Mouse (Mus musculus) C3H10T1/2 (cell line): ENCODE data around the gene Ptcd1. TPM values are rescaled to one million over a fixed set of nuclear protein-coding genes. Genes with fewer than 3 reads are reported as not detected.

Source experiments
- polyA plus RNA-seq, 2 experiments: library from polyadenylated mRNA; unstranded; fragments of >200 nt; fragmentation: generic; extraction: Trizol; gene quantifications; one replicate each; pipeline ENCODE4 v1.2.1; 2012; ENCODE audit warnings: missing spikeins in 2 of 2

The Ptcd1 gene
- polyA plus RNA-seq = 10 to 100 TPM in 1 of 2 experiments, 1 to 10 TPM in 1; 7.3 to 15.8 TPM

GRCm38 (mm10) chr5:145166536-145167305 lies at the start of gene Ptcd1, which contains the start of gene Cpsf4:
Ptcd1 (minus strand) TSS chr5:145167108.
Cpsf4 (plus strand) TSS chr5:145167213.

GRCm38 (mm10) chr5:145203936-145204691 lies 37.2 kb upstream of the Ptcd1 start, which contains the start of gene Zkscan5:
Zkscan5 (plus strand) TSS chr5:145204562.

GRCm38 (mm10) chr5:145201321-145201991 lies 34.5 kb upstream of the Ptcd1 start, which contains the start of gene Zkscan14:
Zkscan14 (minus strand) TSS chr5:145201868.

DNA sequence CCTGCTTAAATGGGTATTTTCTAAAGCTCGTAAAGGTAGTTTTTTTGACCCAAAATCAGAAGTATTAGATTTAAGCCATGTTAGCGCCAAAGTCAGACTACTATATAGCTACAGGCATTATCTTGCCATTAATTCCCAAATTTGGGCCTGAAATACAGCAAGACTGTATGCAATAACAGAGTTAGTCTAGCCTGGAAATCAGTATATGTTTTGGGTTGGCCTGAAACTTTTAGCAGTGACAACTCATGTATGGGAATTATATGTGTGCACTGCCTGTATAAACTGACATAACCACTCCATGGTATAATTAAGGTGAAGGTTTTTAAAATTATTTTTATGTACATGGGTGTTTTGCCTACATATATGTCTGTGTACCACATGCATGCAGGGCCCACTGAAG lies 25.1 kb upstream of the Ptcd1 start, which contains the start of gene Atp5j2:
TSS of gene Atp5j2 (minus strand) at position 101 of the 400 bp plus-strand sequence.

DNA sequence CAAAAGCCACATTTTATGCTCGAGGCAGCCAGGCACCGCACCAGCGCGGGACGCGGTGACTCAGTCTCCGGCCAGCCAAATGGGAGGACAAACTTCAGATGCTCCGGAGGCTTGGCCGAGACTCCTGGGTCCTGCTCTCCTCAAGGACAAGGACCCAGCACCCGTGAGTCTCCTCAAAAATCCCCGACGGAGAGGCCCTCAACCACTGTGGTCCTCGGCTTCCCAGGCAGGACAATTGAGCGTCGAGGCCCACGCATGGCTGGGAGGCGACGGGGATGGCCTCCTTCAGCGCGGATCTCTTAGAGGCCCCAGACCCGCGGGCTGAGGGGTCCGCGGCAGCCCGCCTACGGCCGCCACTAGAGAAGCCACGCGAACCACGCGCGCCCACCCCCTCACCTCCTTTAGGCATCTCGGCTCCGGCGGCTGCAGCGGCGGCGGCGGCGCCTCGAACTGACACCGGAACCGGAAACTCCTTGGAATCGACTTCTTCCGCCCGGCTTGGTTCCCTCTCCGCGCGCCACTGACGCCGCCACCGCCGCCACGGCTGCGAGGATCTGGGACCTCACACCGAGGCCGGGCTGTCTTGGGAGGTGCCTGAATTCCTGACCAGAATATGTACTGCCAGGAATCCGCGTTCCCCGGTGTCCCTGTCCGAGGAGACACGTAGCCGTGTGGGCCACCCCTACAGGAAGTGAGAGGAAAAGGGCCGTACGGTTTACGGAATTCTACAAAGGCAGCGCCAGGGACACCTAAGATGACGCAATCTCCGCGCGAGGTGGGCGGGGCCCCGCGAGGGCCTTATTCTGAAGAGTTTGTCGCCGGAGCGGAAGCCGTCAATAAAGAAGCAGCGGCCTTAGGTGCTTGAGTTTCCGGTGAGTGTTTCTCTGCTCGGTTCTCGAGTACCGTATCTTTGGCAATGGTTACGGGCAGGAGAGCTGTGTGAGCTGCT lies 27.1 kb downstream of the Ptcd1 start, which contains the start of the genes Pdap1 and Bud31:
TSS of gene Pdap1 (minus strand) at position 668 of the 949 bp plus-strand sequence.
TSS of gene Bud31 (plus strand) at position 792 of the 949 bp plus-strand sequence.

GRCm38 (mm10) chr5:145114071-145114605 lies 52.8 kb downstream of the Ptcd1 start, which contains the start of gene Arpc1b:
Arpc1b (plus strand) TSS chr5:145114215.

Other genes with a start within 250 kb of the Ptcd1 start
- 10 to 100 TPM; 11.1 to 21.7 TPM for gene Smurf1, start 201.3 kb downstream of the Ptcd1 start, polyA plus RNA-seq
- gene Gm4871, start 134.4 kb downstream of the Ptcd1 start, polyA plus RNA-seq = not detected
- not detected for gene 1700018F24Rik, start 124.1 kb downstream of the Ptcd1 start, polyA plus RNA-seq
- gene Arpc1a, start 83.3 kb downstream of the Ptcd1 start, polyA plus RNA-seq = 100 to 1,000 TPM in 1 of 2 experiments, 10 to 100 TPM in 1; 82.0 to 163 TPM
- not detected for gene Kpna7, start 83.1 kb downstream of the Ptcd1 start, polyA plus RNA-seq
- gene Arpc1b, start 52.9 kb downstream of the Ptcd1 start, polyA plus RNA-seq = 100 to 1,000 TPM; 214 to 895 TPM
- 10 to 100 TPM; 75.8 to 82.1 TPM for gene Pdap1, start 26.9 kb downstream of the Ptcd1 start, polyA plus RNA-seq
- gene Bud31, start 26.7 kb downstream of the Ptcd1 start, polyA plus RNA-seq = 100 to 1,000 TPM in 1 of 2 experiments, 10 to 100 TPM in 1; 55.8 to 115 TPM
- gene Cpsf4, start 105 bp upstream of the Ptcd1 start, polyA plus RNA-seq = 10 to 100 TPM; 21.5 to 26.2 TPM
- 100 to 1,000 TPM; 548 to 746 TPM for gene Atp5j2, start 25.0 kb upstream of the Ptcd1 start, polyA plus RNA-seq
- 1 to 10 TPM; 2.4 to 8.2 TPM for gene Zkscan14, start 34.8 kb upstream of the Ptcd1 start, polyA plus RNA-seq
- gene Zkscan5, start 37.5 kb upstream of the Ptcd1 start, polyA plus RNA-seq = 1 to 10 TPM; 1.1 to 8.7 TPM
- 1 to 10 TPM; 1.3 to 5.5 TPM for gene Zfp655, start 64.6 kb upstream of the Ptcd1 start, polyA plus RNA-seq
- gene Zscan25, start 113.4 kb upstream of the Ptcd1 start, polyA plus RNA-seq = 10 to 100 TPM in 1 of 2 experiments, 1 to 10 TPM in 1; 2.1 to 11.1 TPM
- gene Cyp3a57, start 178.2 kb upstream of the Ptcd1 start, polyA plus RNA-seq = under 1 TPM in 1 of 2 experiments, not detected in 1; 0.04 TPM